Mouse (Mus musculus) liver, embryonic 16.5 days (tissue): ENCODE measurements around the gene Snx5. TPM values are rescaled to one million over a fixed set of nuclear protein-coding genes. Genes with fewer than 3 reads are reported as not detected.

ENCODE experiments used
- ATAC-seq: fragments of 200-750 bp; cut with Nextera tagmentation; 2 replicates; pipeline ENCODE4 v1.8.0; 2017; ENCODE audit warnings: low read depth, mild to moderate bottlenecking, moderate number of reproducible peaks, moderate library complexity
- H3K27ac ChIP-seq: fragments of 300-500 bp; sonication (generic); 2 replicates; pipeline ENCODE4 v1.5.1; 2014; ENCODE audit warnings: mild to moderate bottlenecking, low read length
- H3K27me3 ChIP-seq: fragments of 300-500 bp; sonication (generic); 2 replicates; pipeline ENCODE4 v1.6.1; 2014; ENCODE audit warnings: low read depth, low read length, mixed read lengths; ENCODE audit not compliant: control insufficient read depth, insufficient read depth
- H3K36me3 ChIP-seq: fragments of 300-500 bp; sonication (generic); 2 replicates; pipeline ENCODE4 v1.6.1; 2014; ENCODE audit warnings: mild to moderate bottlenecking; ENCODE audit not compliant: control insufficient read depth, insufficient read depth
- H3K4me1 ChIP-seq: fragments of 300-500 bp; sonication (generic); 2 replicates; pipeline ENCODE4 v1.6.1; 2014; ENCODE audit warnings: low read depth, low read length, mixed read lengths; ENCODE audit not compliant: control insufficient read depth
- H3K4me2 ChIP-seq: fragments of 300-500 bp; sonication (generic); 2 replicates; pipeline ENCODE4 v1.6.1; 2014; ENCODE audit warnings: low read depth, low read length, mixed read lengths
- H3K4me3 ChIP-seq: fragments of 300-500 bp; sonication (generic); 2 replicates; pipeline ENCODE4 v1.5.1; 2014; ENCODE audit warnings: low read depth, mild to moderate bottlenecking, low read length
- H3K9ac ChIP-seq: fragments of 300-500 bp; sonication (generic); 2 replicates; pipeline ENCODE4 v1.6.1; 2014; ENCODE audit warnings: low read depth, low read length
- H3K9me3 ChIP-seq: fragments of 300-500 bp; sonication (generic); replicated peaks from 2 replicates; pipeline ENCODE4 v1.6.1; 2016; ENCODE audit warnings: low read length; ENCODE audit not compliant: control insufficient read depth
- WGBS: fragments of 180-500 bp; shearing (Covaris S2); extraction: QIAGEN DNeasy Blood & Tissue Kit; methylation state at CpG from one replicate; pipeline ENCODE4 v1.1.7; 2014; ENCODE audit not compliant: insufficient replicate concordance; 5-methylcytosine and 5-hydroxymethylcytosine counted together
- polyA plus RNA-seq: library from polyadenylated mRNA; unstranded; fragments of >200 nt; fragmentation: Nextera tagmentation; extraction: Ambion mirVana; gene quantifications from 2 replicates; pipeline ENCODE4 v1.2.1, GENCODE M21; 2015

Snx5 gene
- polyA plus RNA-seq, 1 experiment from 2014 or later, result 56.5 TPM

- Histone ChIP-seq H3K27ac (peak overlapping the region; percentile 48; the same call in 1 of the 2 replicates), H3K9ac (peak overlapping the region; percentile 24; the same call in 1 of the 2 replicates), H3K36me3 (no peaks in the 10 kb centered on the region), H3K4me1 (no peaks in the 10 kb centered on the region; the same call in 1 of the 2 replicates), H3K4me3 (peak overlapping the region; percentile 24; the same call in 1 of the 2 replicates), H3K27me3 (no peaks in the 10 kb centered on the region), H3K4me2 (peak overlapping the region; percentile 27; the same call in 1 of the 2 replicates), H3K9me3 (peaks cover 3% of the 10 kb centered on the region; the same call in 1 of the 2 replicates)
- ATAC-seq, result peak; percentile 84
- WGBS, result 34% methylated on average over 12 of the region's 12 CpGs
Measured at GRCm38 (mm10) chr2:144224351-144224750, 46.4 kb downstream of the Snx5 start.

- no peak overlapping the region for H3K4me3 ChIP-seq
- no peak overlapping the region for H3K27ac ChIP-seq
- no peak overlapping the region for H3K9ac ChIP-seq
- no peaks in the 10 kb centered on the region for H3K27me3 ChIP-seq
- 63% methylated on average over 9 of the region's 9 CpGs for WGBS
- H3K36me3 ChIP-seq, result no peaks in the 10 kb centered on the region
- no peak for ATAC-seq
- H3K9me3 ChIP-seq, result no peaks in the 10 kb centered on the region
- no peak overlapping the region for H3K4me2 ChIP-seq
- H3K4me1 ChIP-seq, result peaks cover 5% of the 10 kb centered on the region
Measured at GRCm38 (mm10) chr2:144215601-144216000, 55.1 kb downstream of the Snx5 start.

- Histone ChIP-seq H3K9ac (no peak overlapping the region), H3K27ac (no peak overlapping the region), H3K4me1 (peaks cover 5% of the 10 kb centered on the region), H3K9me3 (no peaks in the 10 kb centered on the region), H3K4me3 (no peak overlapping the region), H3K4me2 (no peak overlapping the region), H3K36me3 (no peaks in the 10 kb centered on the region), H3K27me3 (no peaks in the 10 kb centered on the region)
- ATAC-seq, result 0 out of 2 replicates have a peak, but pooled peaks have one; percentile 3
- WGBS, result 19% methylated on average over 7 of the region's 7 CpGs
Measured at GRCm38 (mm10) chr2:144215195-144215594, 55.5 kb downstream of the Snx5 start.

GRCm38 (mm10) chr2:144214508-144215185 is 56.1 kb downstream of the Snx5 start:
- 63% methylated on average over 9 of the region's 9 CpGs for WGBS
- no peak overlapping the region for H3K9ac ChIP-seq
- ATAC-seq, result no peak
- H3K4me3 ChIP-seq, result no peak overlapping the region
- no peaks in the 10 kb centered on the region for H3K27me3 ChIP-seq
- no peaks in the 10 kb centered on the region for H3K36me3 ChIP-seq
- H3K9me3 ChIP-seq, result no peaks in the 10 kb centered on the region
- H3K27ac ChIP-seq, result no peak overlapping the region
- H3K4me2 ChIP-seq, result no peak overlapping the region
- H3K4me1 ChIP-seq, result peaks cover 5% of the 10 kb centered on the region

GRCm38 (mm10) chr2:144213803-144214202 is 56.9 kb downstream of the Snx5 start:
- H3K27ac ChIP-seq, result no peak overlapping the region
- no peaks in the 10 kb centered on the region for H3K27me3 ChIP-seq
- 51% methylated on average over 6 of the region's 6 CpGs for WGBS
- H3K4me2 ChIP-seq, result no peak overlapping the region
- no peaks in the 10 kb centered on the region for H3K9me3 ChIP-seq
- no peaks in the 10 kb centered on the region for H3K36me3 ChIP-seq
- H3K4me3 ChIP-seq, result no peak overlapping the region
- H3K9ac ChIP-seq, result no peak overlapping the region
- H3K4me1 ChIP-seq, result peaks cover 5% of the 10 kb centered on the region
- ATAC-seq, result peak; percentile 53

- Histone ChIP-seq H3K4me3 (no peak overlapping the region), H3K4me1 (no peaks in the 10 kb centered on the region), H3K4me2 (no peak overlapping the region), H3K36me3 (no peaks in the 10 kb centered on the region), H3K27ac (no peak overlapping the region), H3K27me3 (no peaks in the 10 kb centered on the region), H3K9me3 (no peaks in the 10 kb centered on the region), H3K9ac (no peak overlapping the region)
- no peak for ATAC-seq
- 59% methylated on average over 3 of the region's 3 CpGs for WGBS
Measured at GRCm38 (mm10) chr2:144209425-144209824, 61.3 kb downstream of the Snx5 start.

- Histone ChIP-seq H3K4me2 (no peak overlapping the region), H3K9ac (no peak overlapping the region), H3K4me1 (no peaks in the 10 kb centered on the region), H3K27ac (no peak overlapping the region), H3K9me3 (no peaks in the 10 kb centered on the region), H3K4me3 (no peak overlapping the region), H3K27me3 (no peaks in the 10 kb centered on the region), H3K36me3 (no peaks in the 10 kb centered on the region)
- WGBS, result 56% methylated on average over 1 of the region's 1 CpGs
- no peak for ATAC-seq
Measured at GRCm38 (mm10) chr2:144207365-144207764, 63.3 kb downstream of the Snx5 start.

GRCm38 (mm10) chr2:144203001-144203400 is 67.7 kb downstream of the Snx5 start:
- H3K4me2 ChIP-seq, result no peak overlapping the region
- 64% methylated on average over 5 of the region's 5 CpGs for WGBS

GRCm38 (mm10) chr2:144202567-144202966 is 68.1 kb downstream of the Snx5 start:
- Histone ChIP-seq H3K4me1 (peaks cover 8% of the 10 kb centered on the region), H3K9me3 (no peaks in the 10 kb centered on the region), H3K4me3 (no peak overlapping the region), H3K27ac (no peak overlapping the region), H3K36me3 (no peaks in the 10 kb centered on the region), H3K4me2 (no peak overlapping the region), H3K27me3 (no peaks in the 10 kb centered on the region), H3K9ac (no peak overlapping the region)
- ATAC-seq, result no peak
- 58% methylated on average over 3 of the region's 3 CpGs for WGBS

More at GRCm38 (mm10) chr2:144203001-144203400, 67.7 kb downstream of the Snx5 start:
- ATAC-seq, result no peak
- Histone ChIP-seq H3K36me3 (no peaks in the 10 kb centered on the region), H3K27me3 (no peaks in the 10 kb centered on the region), H3K4me3 (no peak overlapping the region), H3K9me3 (no peaks in the 10 kb centered on the region), H3K27ac (no peak overlapping the region), H3K9ac (no peak overlapping the region), H3K4me1 (peaks cover 8% of the 10 kb centered on the region)
